Mouse (Mus musculus): ENCODE results near the gene Arfgef2.

DNA sequence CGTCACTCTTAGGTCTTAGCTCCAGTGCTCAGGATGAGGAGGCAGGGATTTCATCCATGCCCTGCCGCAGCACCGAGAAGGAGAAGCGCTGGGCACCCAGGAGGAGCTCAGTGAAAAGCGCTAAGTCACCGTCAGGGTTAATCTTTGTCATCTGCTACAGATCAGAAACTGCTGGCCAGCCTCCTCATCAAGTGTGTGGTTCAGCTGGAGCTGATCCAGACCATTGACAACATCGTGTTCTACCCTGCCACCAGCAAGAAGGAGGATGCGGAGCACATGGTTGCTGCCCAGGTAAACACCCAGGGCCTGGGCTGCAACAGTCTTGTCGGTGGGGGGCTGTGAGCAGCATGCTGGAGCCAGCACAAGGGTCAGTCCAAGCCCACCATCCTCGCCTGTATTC lies 80.2 kb downstream of the Arfgef2 start:
- no peak for TF ChIP-seq ZC3H11A (IDR thresholded peaks at IDR 0.05; ENCODE audit: borderline replicate concordance, low read depth, low read length)
- no peak for TF ChIP-seq ZNF384 (IDR thresholded peaks at IDR 0.05; ENCODE audit: low read depth, low read length)

Measured in ES-E14 (cell line).